Mouse (Mus musculus) monocyte, adult 2 months (primary cell): Measurements from ENCODE around the gene Plcb2.
A peak's percentile ranks its signal among the peaks of the same experiment; 100 is the strongest.

ENCODE experiments used
- DNase-seq, 2 experiments: peaks; one replicate each; pipeline ENCODE4 v3.0.0; 2022; ENCODE audit warnings: low spot score in 2 of 2, low read depth in 1 of 2

Gene Plcb2

GRCm38 (mm10) chr2:118723693-118724486, 4.3 kb downstream of the Plcb2 start:
- DNase-seq = no peak

- DNase-seq = no peak
These were observed 11.6 kb downstream of the Plcb2 start for GRCm38 (mm10) chr2:118716677-118717076.

GRCm38 (mm10) chr2:118714230-118714629, 14.0 kb downstream of the Plcb2 start:
- no peak for DNase-seq

- DNase-seq = no peak
These were observed 14.6 kb downstream of the Plcb2 start for GRCm38 (mm10) chr2:118713631-118714030.

- no peak for DNase-seq
These were observed 17.2 kb downstream of the Plcb2 start for GRCm38 (mm10) chr2:118711038-118711494.

- no peak for DNase-seq
These were observed 18.5 kb downstream of the Plcb2 start for GRCm38 (mm10) chr2:118709655-118710221.

GRCm38 (mm10) chr2:118708472-118708871, 19.8 kb downstream of the Plcb2 start:
- DNase-seq = no peak

- DNase-seq = no peak
These were observed 21.8 kb downstream of the Plcb2 start for GRCm38 (mm10) chr2:118706436-118706835.

- DNase-seq = no peak
These were observed 24.1 kb downstream of the Plcb2 start, which contains the start of gene Ankrd63 for GRCm38 (mm10) chr2:118703913-118704730. Gene Ankrd63 (minus strand): TSS chr2:118703963.

- DNase-seq = no peak
These were observed 25.1 kb downstream of the Plcb2 start for GRCm38 (mm10) chr2:118702883-118703761.

- DNase-seq = no peak
These were observed 26.0 kb downstream of the Plcb2 start for GRCm38 (mm10) chr2:118701971-118702882.

- no peak for DNase-seq
These were observed 27.1 kb downstream of the Plcb2 start for GRCm38 (mm10) chr2:118701161-118701560.

- DNase-seq = peak; percentile 33 to 69
These were observed 27.8 kb downstream of the Plcb2 start for GRCm38 (mm10) chr2:118700179-118701062.

GRCm38 (mm10) chr2:118697955-118698354, 30.3 kb downstream of the Plcb2 start:
- DNase-seq = no peak

GRCm38 (mm10) chr2:118697311-118697877, 30.8 kb downstream of the Plcb2 start:
- no peak for DNase-seq

- no peak for DNase-seq
These were observed 31.6 kb downstream of the Plcb2 start for GRCm38 (mm10) chr2:118696451-118697308.

GRCm38 (mm10) chr2:118695677-118696232, 32.5 kb downstream of the Plcb2 start:
- peak in 1 of 2 experiments; percentile 32 for DNase-seq
